Mouse (Mus musculus): ENCODE measurements around the gene Nosip.

GRCm38 (mm10) chr7:45082401-45083299 is 20.4 kb downstream of the Nosip start:
- TF ChIP-seq CTCF (conservative IDR thresholded peaks at IDR 0.05 in 1 of 2, IDR thresholded peaks at IDR 0.05 in 1 of 2; ENCODE audit: low read depth in 2 of 2, low read length in 2 of 2) (peak in 1 of 2 experiments; percentile 25; a peak in 2 of 4 replicates), TBP (conservative IDR thresholded peaks at IDR 0.05; ENCODE audit: low read depth, low read length) (no peak), EP300 (IDR thresholded peaks at IDR 0.05; ENCODE audit: low read length) (no peak), POLR2A (IDR thresholded peaks at IDR 0.05; ENCODE audit: low read depth, low read length) (no peak; the same call in 1 of the 2 replicates), RCOR1 (conservative IDR thresholded peaks at IDR 0.05; ENCODE audit: low read depth, low read length) (no peak), MXI1 (IDR thresholded peaks at IDR 0.05; ENCODE audit: low read depth, low read length) (0 out of 2 replicates have a peak, but pooled peaks have one; percentile 42), ZNF384 (IDR thresholded peaks at IDR 0.05; ENCODE audit: low read depth, low read length) (no peak), BHLHE40 (IDR thresholded peaks at IDR 0.05; ENCODE audit: low read depth, low read length) (no peak), SMC3 (IDR thresholded peaks at IDR 0.05; ENCODE audit: low read depth, low read length) (no peak), CHD2 (IDR thresholded peaks at IDR 0.05; ENCODE audit: low read length) (no peak), MEF2A (IDR thresholded peaks at IDR 0.05; ENCODE audit: borderline replicate concordance, low read depth, low read length) (no peak), MYC (IDR thresholded peaks at IDR 0.05; ENCODE audit: low read depth, low read length) (no peak), USF2 (conservative IDR thresholded peaks at IDR 0.05; ENCODE audit: low read depth, low read length) (peak; percentile 21; the same call in 1 of the 2 replicates), MAFK (IDR thresholded peaks at IDR 0.05; ENCODE audit: insufficient replicate concordance, low read length) (no peak)

All from CH12.LX (cell line).